Mouse (Mus musculus) kidney, postnatal 10 days (tissue): ENCODE measurements around the gene C2cd6.

ENCODE experiments used
- DNase-seq: peaks from one replicate; pipeline ENCODE4 v3.0.0; 2021; ENCODE audit warnings: mixed read lengths

Gene C2cd6

DNA sequence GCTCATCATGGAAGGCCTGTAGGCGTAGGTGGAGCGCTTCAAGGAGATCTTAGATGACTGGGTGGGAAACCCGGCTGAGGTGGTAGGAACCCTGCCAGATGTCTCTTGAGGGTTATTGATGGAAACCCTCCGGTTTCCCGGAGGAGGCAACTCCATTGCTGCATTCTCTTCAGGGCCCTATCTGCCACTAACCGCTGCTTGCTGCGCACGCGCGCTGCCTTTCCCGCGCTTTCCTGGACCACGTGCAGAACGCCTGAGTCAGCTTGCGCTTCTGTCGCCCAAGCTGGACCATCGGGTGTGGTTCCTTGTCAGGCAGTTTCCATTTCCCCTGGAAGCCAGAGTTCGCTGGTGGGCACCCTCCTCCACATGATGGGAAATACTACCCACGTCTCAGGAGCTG is at the start of gene C2cd6:
Gene C2cd6, minus strand, starts transcription at position 196 of the 400 bp plus-strand sequence.
- DNase-seq = no peak

DNA sequence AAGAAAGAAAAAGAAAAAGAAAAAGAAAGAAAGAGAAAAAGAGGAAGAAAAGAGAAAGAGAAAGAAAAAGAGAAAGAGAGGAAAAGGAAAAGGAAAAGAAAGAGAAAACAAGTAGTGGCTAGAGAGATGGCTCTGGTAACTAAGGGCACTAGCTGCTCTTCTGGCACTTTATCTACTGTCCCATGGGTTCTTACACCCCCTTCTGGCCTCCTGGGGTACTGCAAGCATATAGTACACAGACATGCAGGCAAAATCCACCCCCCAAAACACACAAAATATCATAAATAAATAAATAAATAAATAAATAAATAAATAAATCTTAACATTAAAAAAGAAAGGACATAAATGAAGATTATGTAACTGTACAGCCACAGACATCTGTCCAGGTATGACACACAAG is 48.1 kb upstream of the C2cd6 start:
- peak; percentile 84 for DNase-seq

DNA sequence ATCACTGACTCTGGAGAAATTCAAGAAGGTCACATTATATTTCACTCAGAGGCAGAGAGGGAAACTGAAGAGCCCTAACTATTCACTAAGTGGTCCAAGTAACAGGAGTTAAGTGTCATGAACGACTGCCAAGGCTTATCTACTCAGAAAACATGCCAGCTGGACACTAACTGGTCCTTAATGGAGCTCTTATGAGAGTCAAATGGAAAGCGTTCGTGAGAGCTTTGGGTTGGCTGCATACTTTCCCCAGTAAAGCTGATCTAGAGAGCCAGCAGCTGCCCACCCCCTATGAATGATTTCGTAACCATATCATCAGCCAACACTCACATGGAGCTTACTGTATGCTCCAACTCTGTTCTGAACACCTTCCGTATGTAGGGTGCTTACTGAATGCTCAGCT is 39.7 kb upstream of the C2cd6 start:
- no peak for DNase-seq

DNA sequence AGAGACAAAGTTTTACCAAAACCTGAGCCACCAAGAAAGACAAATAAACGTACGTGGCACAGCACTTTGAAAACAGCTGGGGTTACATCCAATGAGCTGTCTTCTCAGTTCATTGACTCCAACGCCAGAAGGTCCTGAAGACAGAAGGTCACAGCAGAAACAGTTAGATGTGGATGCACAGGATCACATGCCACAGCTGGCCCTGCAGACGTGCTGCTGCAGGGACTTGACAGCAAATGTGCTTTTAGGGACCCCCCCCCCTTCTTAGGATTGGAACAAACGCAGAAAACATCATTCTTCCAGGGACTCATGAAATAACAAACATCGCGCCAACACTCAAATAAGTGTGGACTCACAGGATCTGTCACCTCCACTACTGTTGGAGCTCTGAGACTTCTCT is 34.2 kb upstream of the C2cd6 start:
- DNase-seq = no peak

DNA sequence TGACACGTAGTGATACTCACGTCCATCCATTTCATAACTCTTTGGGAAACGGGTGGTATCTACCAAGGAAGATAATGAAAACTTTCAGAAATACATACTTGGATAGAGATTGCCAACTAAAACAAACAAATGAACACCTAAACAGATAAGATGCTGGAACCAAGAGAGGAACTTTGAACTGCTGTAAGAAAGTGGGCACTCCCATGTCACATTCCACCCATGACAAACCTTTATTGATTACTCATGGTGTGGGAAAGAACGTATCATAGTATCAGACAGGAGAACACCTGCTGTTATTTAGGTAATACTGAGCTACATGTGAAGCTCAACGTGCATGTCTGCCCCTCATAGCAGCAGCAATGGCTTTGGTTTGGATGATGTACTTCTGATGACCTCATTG is 30.9 kb upstream of the C2cd6 start:
- DNase-seq = no peak

DNA sequence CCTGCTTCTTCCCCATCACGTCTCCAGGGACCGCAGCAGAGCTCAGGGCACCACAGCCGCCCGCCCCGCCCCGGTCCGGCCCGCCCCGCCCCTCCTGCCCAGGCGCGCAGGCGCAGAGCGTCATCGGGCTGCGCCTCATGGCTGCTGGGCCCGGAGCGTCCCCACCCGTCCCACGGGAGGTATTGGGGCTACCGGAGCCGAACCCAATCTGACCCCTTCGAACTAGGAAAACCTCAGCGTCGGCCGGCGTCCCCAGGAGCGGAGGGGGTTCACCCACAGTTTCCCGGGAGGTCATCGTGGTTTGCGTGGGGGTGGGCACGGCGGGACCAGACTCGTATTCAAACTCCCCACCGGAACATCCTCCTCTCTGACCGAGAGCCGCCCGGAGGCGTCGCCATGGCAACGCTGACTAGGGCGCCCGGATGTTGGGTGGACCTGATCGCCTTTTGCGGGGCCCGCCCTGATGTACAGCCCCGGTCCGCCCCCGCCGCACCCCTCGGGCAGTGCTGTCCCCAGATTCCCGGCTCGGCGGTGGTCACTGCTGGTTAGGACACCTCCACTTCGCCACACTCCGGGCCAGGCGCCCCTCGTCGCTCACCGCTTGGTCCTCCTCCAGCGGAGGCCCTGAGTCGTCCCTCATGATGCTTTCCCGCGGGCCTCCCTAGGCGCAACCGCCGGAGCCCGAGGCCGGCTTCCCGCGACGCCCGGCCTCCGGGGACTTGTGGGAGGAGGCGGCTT is 25.2 kb upstream of the C2cd6 start, which contains the start of gene Tmem237:
Gene Tmem237, minus strand, starts transcription at position 689 of the 738 bp plus-strand sequence.
- DNase-seq = peak; percentile 97

DNA sequence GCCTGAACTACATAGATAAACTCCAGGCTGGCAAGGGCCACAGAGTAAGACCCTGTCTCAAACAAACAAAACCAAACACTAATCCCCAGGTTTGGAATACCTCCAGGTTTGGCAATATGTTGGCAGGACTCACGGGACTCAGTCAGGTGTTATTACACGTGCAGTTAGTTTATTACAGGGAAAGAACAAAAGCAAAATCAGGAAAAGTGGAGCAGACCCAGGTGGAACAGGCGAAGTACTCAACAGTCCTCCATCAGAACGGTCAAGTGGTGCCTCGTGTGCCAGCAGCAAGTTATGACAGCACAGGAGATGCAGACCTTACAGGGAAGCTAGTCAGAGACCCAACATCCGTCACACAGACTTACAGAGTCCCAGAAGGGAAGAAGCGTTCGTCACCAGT is 15.8 kb upstream of the C2cd6 start:
- no peak for DNase-seq

DNA sequence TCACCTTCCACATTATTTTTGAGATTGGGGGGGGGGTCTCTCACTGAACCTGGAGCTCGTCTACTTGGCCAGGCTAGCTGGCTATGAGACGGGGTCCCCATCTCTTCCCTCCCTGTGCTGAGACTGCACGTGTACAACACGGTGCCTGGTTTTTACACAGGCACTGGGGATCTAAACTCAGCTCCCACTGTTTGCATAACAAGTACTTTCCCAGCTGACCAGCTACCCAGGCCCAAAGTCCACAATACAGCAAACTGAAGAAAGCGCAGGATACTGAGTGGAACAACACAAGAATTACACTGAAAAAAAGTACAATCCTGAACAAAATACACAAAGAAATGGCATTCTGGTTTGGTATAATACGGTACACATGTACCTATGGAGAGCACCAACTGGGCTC is 7.4 kb upstream of the C2cd6 start:
- DNase-seq = no peak

DNA sequence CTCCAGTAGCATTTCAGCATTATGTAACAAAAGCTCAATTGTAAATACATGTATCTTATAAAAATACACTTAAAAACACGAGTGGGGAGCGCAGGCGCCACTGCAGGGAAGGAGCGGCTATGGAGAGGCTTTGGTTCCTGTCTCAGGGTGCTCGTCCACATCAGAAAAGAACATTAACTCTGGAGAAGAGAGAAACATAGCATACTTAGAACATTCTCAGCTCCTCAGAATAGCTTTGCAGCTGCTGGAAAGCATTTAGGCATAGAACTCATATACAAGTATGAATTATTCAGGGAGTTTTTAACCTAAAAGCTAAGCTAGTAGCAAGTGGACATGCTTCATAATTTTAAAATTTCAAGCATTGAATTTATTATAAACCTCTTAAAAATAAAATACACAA is 6.3 kb upstream of the C2cd6 start:
- DNase-seq = no peak

DNA sequence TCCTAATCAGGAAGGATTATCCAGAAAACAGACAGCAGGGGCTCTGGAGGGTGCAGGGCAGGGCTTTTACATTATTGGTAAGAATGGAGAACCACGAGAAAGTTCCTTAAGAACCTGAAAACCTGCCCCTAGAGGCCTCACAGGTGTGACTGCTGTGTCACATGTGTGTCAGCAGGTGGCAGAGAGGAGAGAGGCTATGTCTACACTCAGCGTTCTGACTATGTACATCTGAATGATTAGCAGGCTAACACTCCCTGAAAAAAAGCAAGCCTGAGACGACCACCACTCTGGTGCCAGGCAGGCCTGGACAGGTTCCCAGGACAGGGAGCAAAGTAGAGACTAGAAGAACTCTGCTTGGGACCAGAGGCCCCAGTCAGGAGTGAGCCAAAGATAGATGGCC is 23.8 kb downstream of the C2cd6 start:
- peak; percentile 23 for DNase-seq

DNA sequence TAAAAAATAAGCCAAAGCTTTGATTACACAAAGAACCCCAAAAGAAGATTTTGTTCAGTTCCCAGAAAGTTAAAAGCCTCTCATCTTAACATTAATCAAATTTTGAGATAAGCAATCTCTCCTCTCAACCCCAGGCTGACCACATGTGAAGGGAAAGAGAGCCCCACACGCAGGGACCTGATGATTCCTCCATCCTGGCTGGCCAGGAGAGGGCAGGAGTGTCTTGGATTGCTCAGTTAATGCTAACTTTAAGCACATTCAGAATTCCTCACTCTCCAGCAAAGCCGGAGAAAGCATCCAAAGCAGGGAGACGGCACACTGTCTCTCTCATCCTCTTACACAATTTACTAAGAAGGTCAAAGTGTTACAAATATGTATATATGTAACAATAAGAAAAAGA is 26.7 kb downstream of the C2cd6 start:
- peak; percentile 76 for DNase-seq

DNA sequence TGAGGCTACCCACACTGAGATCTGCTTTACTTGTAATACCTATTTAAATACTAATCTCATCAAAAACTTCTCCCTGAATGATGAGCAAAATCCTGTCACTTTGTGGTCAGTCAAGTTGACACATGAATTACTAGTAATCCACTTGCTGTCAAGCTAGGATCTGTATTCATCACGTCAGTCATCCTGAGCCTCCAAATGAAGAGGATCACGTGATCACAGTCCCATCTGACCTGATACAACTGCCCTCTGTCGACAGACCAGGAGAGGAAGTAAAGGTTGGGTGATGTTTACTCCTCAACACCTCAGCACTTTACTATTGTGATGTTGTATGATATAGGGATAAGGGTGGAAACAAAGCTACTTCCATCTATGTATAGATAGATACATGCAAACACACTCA is 31.0 kb downstream of the C2cd6 start:
- no peak for DNase-seq

DNA sequence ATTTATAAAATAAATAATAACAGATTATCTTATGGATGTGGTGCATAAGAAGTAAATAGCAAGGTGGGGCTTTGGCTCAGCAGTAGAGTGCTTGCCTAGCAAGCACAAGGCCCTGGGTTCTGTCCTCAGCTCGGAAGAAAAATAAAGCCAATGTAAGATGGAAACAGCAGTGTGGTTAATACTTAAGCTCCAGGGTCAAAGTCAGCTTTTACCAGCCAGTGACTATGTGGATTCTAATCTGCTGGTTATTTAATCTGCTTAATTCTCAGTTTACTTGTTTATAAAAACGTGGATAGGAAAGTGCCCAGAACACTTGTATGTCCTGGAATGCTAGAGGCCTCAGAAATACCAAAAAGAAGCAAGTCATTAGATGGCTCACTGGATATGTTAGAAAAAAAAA is 37.7 kb downstream of the C2cd6 start:
- DNase-seq = peak; percentile 11

DNA sequence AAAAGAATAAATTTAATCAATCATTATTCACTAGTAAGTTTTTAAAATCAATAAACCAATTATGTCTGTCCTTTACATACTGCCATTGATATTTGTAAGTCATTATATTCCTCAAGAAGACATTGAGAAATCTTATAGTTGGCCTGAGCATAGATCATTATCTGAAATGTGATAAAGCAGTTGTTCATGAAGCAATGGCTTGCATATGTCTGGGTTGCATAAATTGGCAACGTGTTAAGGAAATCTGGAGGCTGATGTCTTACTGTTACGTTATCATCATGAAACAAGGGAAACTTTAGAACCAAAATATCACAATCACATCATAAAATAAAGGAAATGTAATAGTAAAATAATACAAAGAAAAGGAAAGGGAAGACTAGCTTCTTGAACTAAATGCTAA is 43.4 kb downstream of the C2cd6 start:
- DNase-seq = no peak

DNA sequence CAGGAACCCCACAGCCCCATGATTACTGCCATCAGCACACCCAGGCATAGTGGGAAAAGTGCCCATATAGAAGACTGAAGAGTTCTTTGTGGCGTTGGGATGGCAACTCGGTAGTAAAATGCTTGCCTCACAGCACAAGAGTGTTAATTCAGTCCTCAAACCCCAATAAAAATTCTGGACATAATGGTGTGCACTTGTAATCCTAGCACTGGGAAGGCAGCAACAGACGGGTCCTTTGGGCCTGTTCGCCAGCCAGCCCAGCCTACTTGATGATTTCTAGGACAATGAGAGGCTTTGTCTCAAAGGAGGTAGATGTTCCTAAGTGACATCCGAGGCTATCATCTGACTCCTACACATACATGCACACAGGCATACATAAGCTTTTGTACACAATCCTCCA is 57.0 kb downstream of the C2cd6 start:
- no peak for DNase-seq

DNA sequence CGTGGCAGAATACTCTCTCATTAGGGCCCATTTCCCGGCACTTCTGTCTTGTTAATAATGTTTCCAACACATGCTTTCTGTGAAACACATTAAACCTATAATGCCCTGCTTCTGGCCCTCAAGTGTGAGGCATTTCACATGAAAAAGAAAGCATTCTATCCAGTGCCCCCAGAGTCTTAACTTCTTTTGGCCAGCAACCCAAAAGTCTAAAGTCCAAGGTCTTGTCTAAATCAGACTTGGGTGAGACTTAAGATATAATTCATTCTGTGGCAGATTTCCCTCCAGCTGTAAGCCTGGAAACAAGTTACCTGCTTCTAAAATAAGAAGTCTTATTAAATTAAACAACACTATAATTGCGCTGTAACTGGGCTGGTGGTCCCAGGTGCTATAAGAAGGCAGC is 73.1 kb downstream of the C2cd6 start:
- no peak for DNase-seq

DNA sequence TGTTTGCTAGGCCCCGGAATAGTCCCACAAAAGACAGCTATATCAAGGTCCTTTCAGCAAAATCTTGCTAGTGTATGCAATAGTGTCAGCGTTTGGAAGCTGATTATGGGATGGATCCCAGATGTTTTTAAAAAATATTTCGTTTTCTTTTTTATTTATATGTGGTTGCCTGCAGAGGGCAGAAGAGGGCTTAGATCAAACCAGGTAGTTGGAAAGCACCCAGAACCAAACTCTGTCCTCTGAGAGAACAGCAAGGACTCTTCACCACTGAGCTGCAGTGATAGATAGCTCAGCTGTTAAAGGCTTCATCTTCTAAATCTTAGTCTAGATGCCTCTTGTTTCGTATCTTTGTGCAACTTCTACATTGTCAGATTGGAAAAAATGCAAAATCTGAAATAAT is 85.5 kb downstream of the C2cd6 start:
- DNase-seq = peak; percentile 47
